Mouse (Mus musculus): Measurements from ENCODE around the gene Faap100.
"Not testable (repeated sequence)": the region's sequence is repeated elsewhere in the genome, so short reads cannot be mapped to it uniquely, and the experiment has no call there.

The Faap100 gene

DNA sequence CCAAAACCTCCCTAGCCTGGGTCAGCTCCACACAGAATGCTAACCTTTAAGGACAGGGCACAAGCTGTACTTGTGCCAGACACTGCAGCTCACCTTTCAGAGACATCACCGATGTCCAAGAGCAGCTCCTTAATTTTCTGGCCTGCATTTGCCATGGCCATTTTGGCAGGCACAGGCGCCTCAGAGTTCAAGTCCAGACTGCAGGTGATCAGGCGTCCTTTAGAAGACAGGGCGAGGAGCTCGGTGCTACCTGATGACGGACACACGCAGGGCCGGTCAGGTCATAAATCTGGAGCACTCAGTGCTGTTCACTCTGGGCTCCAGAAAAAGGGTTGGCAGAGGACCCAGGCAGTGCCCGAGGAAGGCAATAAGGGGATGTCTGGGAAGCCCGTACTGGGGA is 3.2 kb downstream of the Faap100 start:
- no peak for DNase-seq

DNA sequence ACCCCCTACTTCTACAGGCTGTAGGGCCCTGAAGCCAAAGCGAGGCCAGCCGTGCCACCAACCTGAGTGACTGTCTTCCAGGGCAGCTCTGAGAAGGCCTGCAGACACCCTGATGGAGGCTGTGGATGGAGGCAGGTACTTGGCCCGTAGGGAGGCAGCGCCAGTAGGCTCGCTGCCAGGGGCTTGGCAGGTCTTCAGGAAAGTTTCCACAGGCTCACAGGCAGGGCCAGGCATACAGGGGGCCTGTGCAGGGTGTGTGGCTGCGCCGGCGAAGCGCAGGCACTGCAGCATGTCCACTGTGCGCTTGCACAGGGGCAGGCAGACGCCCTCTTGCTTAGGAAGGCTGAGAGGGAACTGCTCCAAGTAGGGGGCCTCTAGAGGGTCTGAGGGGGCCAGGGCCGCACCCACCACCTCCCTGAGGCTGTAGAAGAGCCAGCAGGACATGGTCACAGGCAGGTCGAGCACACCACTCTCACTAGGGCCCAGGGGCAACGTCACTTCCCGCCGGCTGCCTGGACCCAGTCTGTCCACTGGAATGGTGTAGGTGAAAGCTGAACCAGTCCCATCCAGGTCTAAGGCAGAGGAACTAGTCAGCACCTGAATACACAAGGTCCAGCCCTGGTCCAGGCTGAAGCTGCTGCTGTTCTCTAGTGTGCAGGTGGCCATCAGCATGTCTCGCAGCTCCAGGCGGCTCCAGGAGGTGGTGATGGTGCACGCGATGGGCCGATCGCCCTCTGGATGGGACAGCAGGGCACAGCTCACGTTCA is 4.6 kb downstream of the Faap100 start:
- DNase-seq, result peak in 1 of 2 experiments; percentile 37

DNA sequence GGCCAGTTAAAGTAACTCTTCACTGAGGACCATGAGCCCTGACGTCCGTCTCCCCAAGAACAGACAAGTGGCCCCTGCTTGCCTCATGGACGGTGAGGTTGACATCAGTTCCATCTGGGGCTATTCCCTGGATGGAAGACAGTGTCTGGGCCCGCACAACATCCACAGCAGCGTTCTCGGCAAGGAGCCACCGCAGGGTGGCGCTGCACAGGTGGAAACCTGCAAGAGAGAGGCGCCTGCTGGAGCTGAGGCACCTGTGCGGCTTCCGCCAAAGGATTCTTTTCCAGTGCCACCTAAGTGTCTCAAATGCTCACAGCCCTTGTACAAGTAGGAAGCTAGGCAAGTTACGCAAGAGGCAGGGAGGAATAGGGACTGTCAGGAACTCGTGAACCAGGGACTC is 5.5 kb downstream of the Faap100 start:
- DNase-seq, result no peak

DNA sequence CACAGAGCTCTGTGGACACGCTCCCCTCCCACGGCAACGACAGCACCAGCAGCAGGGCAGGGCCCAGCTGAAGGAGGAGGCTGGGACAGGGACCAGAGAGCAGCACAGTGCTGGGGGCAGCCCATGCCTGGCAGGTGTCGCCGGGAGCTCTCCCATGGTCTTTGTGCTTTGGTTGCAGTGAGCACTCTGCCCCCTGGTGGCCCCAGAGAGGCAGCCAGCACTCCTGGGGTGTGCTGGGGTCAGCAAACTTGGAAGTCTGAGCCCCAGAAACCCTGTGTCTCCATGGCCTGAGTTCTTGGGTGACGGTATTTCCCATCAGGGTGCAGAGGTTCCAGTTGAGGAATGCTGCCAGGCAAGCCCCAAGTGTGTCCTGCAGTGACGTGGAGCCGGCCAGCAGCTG is 8.9 kb downstream of the Faap100 start:
- peak; percentile 82 to 88 for DNase-seq

DNA sequence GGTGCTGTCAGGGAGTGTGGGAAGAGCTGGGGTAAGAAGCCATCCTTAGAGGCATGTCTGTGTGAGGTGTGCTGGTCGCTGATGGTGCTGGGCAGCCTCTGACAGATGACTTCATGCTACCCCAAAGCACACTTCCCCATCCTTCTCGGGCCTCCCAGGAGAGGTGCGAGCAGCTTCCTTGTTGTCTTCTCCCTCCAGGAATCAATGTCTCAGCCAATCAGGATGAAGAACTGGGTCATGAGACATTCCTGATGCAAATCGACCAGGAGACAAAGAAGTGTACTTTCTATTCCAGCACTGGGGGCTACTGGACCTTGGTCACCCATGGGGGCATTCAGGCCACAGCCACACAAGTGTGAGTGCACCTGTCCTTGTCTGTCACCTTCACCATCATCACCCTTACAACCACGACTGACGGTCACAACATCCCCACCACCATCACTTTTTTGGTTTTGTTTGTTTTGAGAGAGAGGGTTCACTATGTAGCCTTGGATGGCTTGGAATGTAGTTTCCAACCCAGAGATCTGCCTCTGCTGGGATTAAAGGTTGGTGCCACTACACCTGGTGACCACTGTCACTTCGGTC is 12.0 kb downstream of the Faap100 start:
- DNase-seq, result no peak

DNA sequence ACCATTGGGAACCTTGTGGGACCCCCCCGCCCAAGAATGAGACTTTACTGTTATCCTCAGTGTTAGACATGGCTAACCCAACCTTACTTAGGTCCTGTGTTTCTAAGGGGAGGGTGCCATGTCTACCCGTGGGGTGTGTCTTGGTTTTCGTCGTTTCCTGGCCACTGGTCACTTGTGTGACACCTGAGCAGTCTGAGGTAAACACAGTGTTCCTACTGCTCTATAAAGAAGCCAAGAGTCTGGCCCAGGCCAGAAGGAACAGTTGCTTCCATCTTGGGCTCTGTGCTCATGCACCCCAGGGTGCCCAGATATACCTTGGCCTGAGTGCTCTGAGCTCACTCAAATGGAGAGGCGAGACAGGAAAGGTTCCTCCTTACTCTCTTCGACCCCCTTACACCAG is 15.7 kb downstream of the Faap100 start:
- no peak for DNase-seq

DNA sequence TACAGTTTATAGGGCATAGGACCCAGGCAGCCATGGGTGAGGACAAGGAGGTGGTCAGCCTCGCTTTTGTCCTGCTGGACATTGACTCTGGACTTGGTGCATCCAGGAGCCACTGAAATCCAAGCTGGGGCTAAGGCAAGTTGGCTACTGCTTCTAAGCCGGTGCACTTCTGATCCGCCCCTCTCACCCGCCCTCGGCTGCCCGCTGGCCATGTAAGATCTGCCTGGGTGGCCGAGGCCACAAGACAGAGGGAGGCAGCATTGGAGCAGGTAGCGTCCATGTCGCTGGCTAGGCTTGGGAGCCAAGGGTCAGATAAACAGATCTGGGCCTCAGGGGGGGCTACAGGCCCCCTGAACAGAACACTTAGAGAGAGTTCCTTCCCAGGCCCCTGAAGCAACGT is 17.3 kb downstream of the Faap100 start, which contains the start of gene Fscn2:
Fscn2 (plus strand) TSS at position 240 of the 400 bp plus-strand sequence.
- peak; percentile 37 to 55 for DNase-seq

DNA sequence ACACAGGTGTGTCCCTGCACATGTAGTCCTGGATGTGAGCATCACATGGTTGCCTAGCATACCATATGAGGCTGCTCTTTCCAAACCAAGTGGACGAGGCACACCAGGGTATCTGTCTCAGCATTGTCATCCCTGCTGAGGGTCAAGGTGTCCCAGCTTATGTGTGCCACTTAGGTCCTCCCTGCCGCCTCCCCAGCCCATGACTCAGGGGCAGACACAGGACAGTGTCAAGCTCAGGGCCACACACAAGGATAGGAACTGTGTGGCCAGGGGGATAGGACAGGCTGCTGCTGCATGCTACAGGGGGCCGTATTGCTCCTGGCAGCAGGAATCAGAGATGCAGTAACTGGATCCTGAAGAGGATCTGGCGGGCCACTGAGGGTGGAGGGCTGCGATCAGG is 17.8 kb downstream of the Faap100 start:
- DNase-seq, result no peak

DNA sequence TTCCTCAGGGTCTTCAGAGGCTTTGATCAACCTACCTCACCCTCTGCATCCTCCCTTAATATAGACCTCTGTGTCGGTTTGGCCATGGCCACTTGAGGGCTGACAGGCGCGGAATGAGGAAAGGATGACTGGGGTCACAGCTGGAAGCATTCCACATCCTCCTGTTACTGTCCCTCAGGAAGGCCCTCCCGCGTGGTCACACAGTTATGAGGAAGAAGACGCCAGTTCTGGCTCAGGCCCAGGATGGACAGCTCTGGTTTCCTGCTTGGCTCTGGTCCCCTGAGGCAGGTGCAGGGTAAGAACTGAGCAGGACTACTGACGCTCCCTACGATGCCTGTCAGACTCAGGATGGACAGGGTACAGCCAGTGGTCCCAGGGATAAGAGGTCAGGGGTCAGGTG is 18.5 kb downstream of the Faap100 start:
- peak; percentile 69 to 76 for DNase-seq

DNA sequence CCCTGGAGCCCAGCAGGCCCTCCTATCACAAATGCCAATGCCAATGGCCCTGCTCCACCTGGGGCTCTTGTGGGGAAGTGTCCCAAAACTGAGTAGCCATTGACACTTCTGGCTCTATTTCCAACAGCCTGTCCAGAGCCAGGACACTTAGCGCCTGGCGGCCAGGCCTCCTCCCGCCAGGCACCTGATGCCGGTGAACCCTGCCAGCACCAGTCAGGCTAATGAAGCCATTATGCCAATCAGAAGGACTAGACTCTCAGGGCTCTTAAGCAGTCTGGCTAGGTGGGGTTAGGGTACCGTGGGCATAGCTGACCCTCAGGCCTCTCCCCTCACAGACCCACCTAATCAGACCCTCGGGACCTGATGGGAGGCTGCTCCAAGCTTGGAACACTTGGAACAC is 19.2 kb downstream of the Faap100 start:
- peak in 1 of 2 experiments; percentile 38 for DNase-seq

DNA sequence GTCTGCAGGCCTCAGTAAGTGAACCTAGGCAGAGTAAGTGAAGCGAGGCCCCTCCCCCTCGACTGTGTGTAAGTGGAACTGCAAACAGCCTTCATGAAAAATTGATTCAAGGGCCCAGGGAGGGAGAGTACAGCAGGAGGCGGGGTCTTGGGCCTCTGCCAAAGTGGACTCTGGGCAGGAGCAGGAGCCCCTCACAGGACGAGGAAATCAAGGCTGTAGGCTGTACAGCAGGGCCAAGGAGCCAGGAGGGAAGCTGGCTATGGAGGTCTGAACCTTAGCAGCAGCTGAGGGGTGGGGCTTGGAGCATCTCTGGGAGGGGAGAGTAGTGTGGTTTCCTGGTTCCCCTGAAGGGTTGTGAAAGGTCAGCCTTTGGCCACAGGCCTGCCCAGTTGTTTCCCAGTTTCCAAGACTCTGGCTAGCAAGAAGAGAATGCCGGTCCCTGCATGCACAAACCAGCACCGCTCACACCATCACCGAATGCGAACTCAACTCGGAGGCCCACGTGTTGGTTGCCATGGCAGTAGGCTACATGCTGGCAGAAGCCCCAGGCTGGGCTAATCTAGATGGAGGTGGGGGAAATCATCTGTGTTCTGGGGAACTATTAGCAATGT is 20.7 kb downstream of the Faap100 start:
- peak; percentile 90 to 93 for DNase-seq

DNA sequence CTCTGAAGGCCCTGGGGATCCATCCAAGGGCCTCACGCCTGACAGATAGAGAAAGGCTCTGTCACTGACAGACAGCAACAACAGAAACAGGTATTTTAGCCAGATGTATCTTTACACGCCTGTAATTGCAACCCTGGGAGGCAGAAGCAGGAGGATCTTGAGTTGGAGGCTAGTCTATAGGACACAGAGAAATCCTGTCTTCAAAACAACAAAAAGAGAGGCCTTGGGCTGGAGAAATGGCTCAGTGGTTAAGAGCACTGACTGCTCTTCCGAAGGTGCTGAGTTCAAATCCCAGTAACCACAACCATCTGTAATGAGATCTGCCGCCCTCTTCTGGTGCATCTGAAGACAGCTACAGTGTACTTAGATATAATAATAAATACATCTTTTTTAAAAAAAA is 21.7 kb downstream of the Faap100 start:
- DNase-seq, result no peak

DNA sequence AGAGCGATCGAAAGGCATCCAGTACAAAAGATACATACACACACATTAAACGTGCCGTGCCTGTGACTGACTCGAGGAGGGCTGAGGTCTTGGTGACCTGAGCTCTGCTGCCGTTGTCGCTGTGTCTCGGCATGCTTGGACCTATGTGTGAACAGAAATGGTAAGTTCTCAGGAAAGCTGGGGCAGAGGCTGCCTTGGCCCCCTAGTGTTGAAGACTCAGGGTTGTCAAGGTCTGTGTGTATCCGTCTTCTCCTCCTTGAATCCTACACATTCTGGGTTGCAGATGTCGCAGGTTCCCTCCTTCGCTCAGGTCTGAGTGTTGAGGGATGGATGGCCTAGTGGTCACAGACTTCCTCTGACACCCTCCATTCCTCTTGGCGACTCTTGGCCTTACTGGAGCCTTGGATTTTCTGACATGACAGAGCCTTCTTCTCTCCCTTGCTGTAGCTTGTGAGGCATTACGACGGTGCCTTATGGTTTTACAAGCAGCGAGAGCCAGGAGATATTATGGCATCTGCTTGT is 22.2 kb downstream of the Faap100 start:
- peak in 1 of 2 experiments; percentile 42 for DNase-seq

DNA sequence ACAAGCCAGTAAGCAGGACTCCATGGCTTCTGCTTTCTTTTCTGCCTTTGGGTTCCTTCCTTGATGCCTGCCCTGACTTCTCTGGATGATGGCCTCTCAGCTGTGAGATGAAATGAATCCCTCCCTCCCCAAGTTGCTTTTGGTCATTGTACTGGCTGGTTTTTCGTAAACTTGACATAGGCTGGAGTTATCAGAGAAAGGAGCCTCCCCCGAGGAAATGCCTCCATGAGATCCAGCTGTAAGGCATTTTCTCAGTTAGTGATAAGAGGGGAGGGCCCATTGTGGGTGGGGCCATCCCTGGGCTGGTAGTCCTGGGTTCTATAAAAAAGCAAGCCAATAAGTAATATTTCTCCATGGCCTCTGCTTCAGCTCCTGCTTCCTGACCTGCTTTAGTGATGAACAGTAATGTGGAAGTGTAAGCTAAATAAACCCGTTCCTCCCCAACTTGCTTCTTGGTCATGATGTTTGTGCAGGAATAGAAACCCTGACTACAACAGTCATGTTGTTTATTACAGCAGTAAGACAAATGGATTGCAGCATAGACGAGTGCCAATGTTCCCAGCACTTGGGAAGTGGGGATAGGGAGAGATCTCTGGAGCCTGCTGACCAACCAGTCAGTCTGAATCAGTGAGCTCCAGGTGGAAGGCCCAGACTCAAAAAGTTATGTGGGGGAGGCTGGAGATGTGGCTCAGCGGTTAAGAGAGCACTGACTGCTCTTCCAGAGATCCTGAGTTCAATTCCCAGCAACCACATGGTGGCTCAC is 23.1 kb downstream of the Faap100 start:
- DNase-seq, result peak; percentile 28 to 47

DNA sequence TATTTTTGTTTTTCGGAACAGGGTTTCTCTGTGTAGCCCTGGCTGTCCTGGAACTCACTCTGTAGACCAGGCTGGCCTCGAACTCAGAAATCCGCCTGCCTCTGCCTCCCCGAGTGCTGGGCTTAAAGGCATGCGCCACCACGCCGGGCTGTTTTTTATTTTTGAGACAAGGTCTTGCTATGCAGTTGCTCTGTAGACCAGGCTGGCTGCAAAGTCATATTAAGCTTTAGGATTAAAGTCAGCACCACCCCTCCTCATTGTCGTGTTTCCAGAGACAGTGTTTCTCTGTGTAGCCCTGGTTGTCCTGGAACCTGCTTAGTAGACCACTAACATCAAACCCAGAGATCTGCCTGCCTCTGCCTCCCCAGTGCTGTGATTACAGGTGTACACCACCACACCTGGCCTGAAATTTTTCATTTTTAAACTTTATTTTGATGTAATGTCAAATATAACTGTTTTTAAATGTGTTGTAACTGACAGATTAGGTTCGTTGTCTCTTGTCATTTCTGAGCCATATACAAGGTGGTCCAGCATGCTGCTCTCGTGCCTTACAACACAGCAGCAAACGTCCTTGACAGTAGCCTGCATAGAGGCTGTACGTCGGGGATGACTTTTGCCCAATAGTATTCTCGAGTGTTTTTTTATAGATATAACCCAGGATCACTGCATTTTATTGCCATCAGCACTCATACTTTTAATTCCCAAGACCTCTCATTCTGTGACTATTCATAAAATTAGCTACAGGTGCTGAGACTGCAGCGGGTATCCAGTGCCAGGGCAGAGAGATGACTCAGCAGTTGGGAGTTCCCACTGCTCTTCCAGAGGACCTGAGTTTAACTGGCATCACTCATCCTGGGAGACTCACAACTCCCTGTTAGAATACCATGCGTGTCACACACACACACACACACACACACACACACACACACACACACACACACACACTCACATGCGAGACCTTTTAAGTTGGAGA is 24.0 kb downstream of the Faap100 start:
- DNase-seq, result peak in 1 of 2 experiments; percentile 4

DNA sequence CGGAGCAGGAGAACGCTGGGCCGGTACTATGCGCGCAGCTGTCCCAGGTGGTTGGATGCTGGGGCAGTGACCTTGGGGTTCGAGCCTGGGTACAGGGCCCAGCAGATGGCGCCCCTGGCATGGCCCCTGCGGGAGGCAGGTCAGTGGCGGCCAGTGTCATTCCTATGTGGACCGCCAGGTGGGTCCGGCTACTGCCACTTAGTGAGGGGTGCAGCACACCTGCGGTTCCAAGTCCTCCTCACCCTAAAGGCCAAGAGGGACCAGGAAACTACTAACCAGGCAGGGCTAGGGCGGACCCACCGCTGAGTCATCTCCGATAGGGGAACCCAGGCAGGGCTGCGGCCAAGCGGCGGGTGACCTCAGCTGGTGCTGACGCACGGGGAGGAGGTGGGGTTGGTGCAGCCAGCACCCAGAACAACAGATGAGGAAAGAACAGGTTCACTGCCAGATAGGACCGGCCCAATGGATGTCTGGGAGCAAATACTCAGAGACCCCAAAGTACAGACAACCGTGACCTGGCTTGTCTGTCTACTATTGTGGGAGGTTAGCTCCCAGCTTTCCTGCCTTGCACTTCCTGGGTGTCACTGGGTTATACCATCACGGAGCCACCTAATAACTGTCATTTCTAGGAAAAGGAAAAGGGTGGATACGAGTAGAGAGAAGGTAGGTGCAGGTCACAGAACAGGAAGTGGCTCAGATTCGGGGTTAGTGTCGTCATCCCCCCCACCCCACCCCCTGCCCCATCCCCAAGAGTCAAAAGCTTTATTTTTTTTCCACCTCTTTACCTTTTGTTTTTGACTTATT is 24.9 kb downstream of the Faap100 start:
- peak; percentile 92 to 94 for DNase-seq

DNA sequence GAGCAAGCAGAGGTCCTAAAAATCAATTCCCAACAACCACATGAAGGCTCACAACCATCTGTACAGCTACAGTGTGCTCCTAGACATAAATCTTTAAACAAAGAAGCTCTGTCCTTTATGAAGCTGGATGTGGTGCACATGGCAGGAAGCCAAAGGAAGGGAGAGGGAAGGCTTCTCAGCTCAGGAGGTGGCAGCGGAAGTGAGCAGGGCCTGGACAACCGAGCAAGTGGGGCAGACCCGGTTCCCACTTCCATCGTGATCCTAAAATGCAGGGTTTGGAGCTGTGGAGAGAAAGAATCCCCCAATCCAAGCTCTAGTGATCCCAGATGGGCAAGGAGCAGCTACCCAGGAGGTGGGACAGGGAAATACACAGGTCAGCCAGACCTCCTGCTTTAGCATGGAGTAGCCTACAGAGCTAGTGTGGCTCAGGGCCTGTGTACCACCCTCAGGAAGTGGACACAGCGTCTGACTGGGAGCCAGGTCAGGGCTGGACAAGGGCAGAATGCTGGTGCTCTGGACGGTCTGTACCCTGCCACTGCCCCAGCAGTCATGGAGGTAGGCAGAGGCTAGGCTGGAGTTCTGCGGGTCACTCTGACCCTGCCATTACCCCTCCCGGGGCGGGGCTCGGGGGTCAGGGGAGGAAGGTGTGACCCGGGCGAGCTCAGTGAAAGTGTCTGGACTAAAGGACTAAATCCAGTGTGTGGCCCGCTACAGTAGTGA is 25.8 kb downstream of the Faap100 start:
- peak; percentile 54 to 72 for DNase-seq

DNA sequence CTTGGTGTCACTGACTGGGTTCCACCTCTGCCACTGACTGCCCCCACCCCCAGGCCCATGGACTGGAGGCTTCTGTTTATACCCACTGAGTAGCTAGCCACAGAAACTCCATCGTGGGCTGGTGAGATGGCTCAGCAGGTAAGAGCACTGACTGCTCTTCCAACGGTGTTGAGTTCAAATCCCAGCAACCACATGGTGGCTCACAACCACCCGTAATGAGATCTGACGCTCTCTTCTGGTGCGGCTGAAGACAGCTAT is 26.5 kb downstream of the Faap100 start:
- DNase-seq, result not testable (repeated sequence)

DNA sequence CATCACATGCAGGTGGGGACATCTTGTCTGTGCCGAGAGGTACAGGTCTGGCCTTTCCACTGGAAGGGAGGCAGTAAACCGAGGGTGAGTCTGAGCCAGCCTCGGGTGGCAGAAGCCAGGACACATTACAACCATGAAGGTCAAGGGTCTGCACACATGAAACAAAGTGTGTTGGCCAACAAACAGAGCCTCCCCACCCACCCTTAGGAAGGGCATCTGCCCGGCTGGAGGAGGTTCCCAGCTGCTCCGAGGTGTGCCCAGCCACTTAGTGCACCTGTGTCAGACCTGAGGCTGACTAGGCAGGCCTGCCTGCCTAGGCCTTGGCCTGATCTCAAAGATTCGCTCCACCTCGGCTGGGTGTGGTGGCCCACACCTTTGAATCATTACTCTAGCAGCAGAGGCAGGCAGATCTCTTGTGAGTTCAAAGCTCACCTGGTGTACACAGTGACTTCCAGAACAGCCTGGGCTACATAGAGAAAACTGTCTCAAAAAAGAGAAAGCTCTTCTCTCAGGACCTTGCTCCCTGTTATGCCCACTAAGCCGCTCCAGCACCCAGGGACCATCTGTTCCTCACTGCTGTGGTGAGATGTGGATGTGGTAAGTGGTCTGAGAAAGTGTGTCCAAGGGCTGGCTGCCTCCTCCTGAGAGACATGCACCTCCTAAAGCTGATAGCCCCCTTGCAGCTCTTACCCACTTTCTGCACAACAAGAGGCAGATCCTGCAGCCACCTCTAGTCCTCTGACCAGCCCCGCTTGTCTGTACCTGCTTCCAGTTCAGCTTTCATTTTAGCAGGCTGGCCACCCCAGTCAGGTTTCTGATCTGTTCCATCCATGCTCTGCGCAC is 27.1 kb downstream of the Faap100 start:
- DNase-seq, result peak in 1 of 2 experiments; percentile 36

Measured in kidney, postnatal 4 days (tissue).